Mouse (Mus musculus): ENCODE measurements around the gene Tsacc. TPM values are rescaled to one million over a fixed set of nuclear protein-coding genes. Genes with fewer than 3 reads are reported as not detected.
"Not testable (repeated sequence)": the region's sequence is repeated elsewhere in the genome, so short reads cannot be mapped to it uniquely, and the experiment has no call there.

The Tsacc gene
- polyA plus RNA-seq, 1 experiment, result 16.1 TPM

DNA sequence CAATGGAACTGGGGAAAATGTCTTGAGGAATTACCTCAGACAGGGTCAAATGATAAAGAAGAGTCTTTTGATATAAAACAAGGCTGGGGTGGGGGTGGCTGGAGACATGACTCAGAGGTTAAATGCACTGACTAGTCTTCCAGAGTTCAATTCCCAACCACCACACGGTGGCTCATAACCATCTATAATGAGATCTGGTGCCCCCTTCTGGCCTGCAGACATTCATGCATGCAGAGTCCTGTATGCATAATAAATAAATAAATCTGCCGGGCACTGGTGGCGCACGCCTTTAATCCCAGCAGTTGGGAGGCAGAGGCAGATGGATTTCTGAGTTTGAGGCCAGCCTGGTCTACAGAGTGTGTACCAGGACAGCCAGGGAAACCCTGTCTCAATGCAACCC lies 4.8 kb downstream of the Tsacc start:
- Histone ChIP-seq H3K27ac (ENCODE audit: control insufficient read depth, insufficient read depth, low read depth, low read length, poor library complexity) (no peak overlapping the region), H3K4me1 (ENCODE audit: control insufficient read depth, insufficient read depth, low read length) (no peaks in the 10 kb centered on the region), H3K4me3 (replicated peaks; ENCODE audit: control insufficient read depth, low read depth, low read length) (no peak overlapping the region)
- TF ChIP-seq CTCF (IDR thresholded peaks at IDR 0.05; ENCODE audit: control insufficient read depth, insufficient read depth, low read length), result peak; percentile 15; the same call in 1 of the 2 replicates
- no peak for TF ChIP-seq POLR2A (IDR thresholded peaks at IDR 0.05; ENCODE audit: borderline replicate concordance, control insufficient read depth, low read depth, low read length)
- WGBS, result 51% methylated on average over 4 of the region's 4 CpGs

GRCm38 (mm10) chr3:88288133-88288713 lies 8.6 kb downstream of the Tsacc start:
- 72% methylated on average over 10 of the region's 10 CpGs for WGBS

GRCm38 (mm10) chr3:88287110-88287509 lies 9.7 kb downstream of the Tsacc start, which contains the start of gene Gm38392:
Gm38392 (minus strand) TSS chr3:88287210.
- WGBS, result 91% methylated on average over 4 of the region's 4 CpGs
- Histone ChIP-seq H3K4me1 (ENCODE audit: control insufficient read depth, insufficient read depth, low read length) (no peaks in the 10 kb centered on the region; the same call in 1 of the 2 replicates), H3K27ac (ENCODE audit: control insufficient read depth, insufficient read depth, low read depth, low read length, poor library complexity) (no peak within 1 kb of the TSS), H3K4me3 (replicated peaks; ENCODE audit: control insufficient read depth, low read depth, low read length) (no peak within 1 kb of the TSS)
- TF ChIP-seq CTCF (IDR thresholded peaks at IDR 0.05; ENCODE audit: control insufficient read depth, insufficient read depth, low read length) (no peak), POLR2A (IDR thresholded peaks at IDR 0.05; ENCODE audit: borderline replicate concordance, control insufficient read depth, low read depth, low read length) (no peak)

More at GRCm38 (mm10) chr3:88288133-88288713, 8.6 kb downstream of the Tsacc start:
- H3K4me1 ChIP-seq (ENCODE audit: control insufficient read depth, insufficient read depth, low read length); H3K4me3 ChIP-seq (replicated peaks; ENCODE audit: control insufficient read depth, low read depth, low read length); H3K27ac ChIP-seq (ENCODE audit: control insufficient read depth, insufficient read depth, low read depth, low read length, poor library complexity): not testable (repeated sequence)

GRCm38 (mm10) chr3:88285565-88285895 lies 11.3 kb downstream of the Tsacc start:
- H3K27ac ChIP-seq (ENCODE audit: control insufficient read depth, insufficient read depth, low read depth, low read length, poor library complexity); H3K4me3 ChIP-seq (replicated peaks; ENCODE audit: control insufficient read depth, low read depth, low read length); H3K4me1 ChIP-seq (ENCODE audit: control insufficient read depth, insufficient read depth, low read length): not testable (repeated sequence)
- WGBS, result no CpG with 5 or more reads among the region's 2 CpGs

DNA sequence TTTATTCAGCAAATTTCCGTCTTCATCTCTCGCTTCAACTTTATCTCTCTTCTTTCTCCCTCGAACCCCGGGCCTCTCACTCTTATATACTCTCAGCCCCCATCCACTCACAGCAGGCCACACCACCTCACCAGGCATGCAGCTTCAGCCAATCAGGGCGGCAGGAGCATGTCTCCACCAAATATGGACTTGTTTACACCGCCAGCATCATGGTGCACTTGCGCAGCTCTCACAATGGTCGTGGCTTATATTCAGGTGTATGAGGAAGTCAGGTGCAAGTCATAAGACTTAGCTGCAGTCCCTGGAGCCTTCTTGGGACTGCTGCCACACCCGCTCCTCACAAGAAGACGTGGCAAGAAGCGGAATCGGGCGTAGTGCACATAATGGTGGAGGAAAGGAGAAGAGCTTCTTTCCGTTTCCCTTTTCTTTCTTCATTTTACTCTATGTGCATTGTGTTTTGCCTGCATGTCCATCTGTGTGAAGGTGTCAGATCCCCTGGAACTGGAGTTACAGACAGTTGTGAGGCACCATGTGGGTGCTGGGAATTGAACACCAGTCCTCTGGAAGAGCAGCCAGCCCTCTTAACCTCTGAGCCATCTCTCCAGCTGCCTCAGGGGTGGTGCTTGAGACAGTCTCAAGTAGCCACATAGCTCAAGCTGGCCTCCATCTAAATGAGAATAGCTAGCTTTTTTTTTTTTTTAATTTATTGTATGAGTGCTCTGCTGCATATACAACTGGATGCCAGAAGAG lies 11.8 kb downstream of the Tsacc start:
- H3K4me1 ChIP-seq (ENCODE audit: control insufficient read depth, insufficient read depth, low read length); H3K27ac ChIP-seq (ENCODE audit: control insufficient read depth, insufficient read depth, low read depth, low read length, poor library complexity); H3K4me3 ChIP-seq (replicated peaks; ENCODE audit: control insufficient read depth, low read depth, low read length): not testable (repeated sequence)
- WGBS, result 85% methylated on average over 14 of the region's 14 CpGs

GRCm38 (mm10) chr3:88281141-88281916 lies 15.5 kb downstream of the Tsacc start:
- not testable (repeated sequence) for H3K4me3 ChIP-seq (replicated peaks; ENCODE audit: control insufficient read depth, low read depth, low read length); H3K27ac ChIP-seq (ENCODE audit: control insufficient read depth, insufficient read depth, low read depth, low read length, poor library complexity); H3K4me1 ChIP-seq (ENCODE audit: control insufficient read depth, insufficient read depth, low read length)
- WGBS, result 79% methylated on average over 11 of the region's 11 CpGs

DNA sequence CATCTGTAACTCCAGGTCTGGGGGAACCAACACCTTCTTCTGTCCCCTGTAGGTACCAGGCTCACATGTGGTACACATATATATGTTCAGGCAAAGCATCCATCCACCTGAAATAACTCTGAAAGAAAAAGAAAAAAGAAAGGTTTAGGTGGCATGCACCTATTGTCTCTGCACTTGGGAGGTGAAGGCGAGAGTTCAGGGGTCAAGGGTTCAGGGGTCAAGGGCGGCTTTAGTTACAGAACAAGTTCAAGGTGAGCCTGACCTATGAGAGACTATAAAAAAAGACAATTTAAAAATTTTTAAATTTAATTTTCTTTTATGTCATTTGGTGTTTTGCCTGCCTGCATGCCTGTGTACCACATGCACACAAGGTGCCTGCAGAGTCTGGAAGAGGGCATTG lies 16.8 kb downstream of the Tsacc start:
- no peak overlapping the region for H3K27ac ChIP-seq (ENCODE audit: control insufficient read depth, insufficient read depth, low read depth, low read length, poor library complexity)
- WGBS, result 83% methylated on average over 2 of the region's 2 CpGs
- no peak for TF ChIP-seq CTCF (IDR thresholded peaks at IDR 0.05; ENCODE audit: control insufficient read depth, insufficient read depth, low read length)
- no peak for TF ChIP-seq POLR2A (IDR thresholded peaks at IDR 0.05; ENCODE audit: borderline replicate concordance, control insufficient read depth, low read depth, low read length)

DNA sequence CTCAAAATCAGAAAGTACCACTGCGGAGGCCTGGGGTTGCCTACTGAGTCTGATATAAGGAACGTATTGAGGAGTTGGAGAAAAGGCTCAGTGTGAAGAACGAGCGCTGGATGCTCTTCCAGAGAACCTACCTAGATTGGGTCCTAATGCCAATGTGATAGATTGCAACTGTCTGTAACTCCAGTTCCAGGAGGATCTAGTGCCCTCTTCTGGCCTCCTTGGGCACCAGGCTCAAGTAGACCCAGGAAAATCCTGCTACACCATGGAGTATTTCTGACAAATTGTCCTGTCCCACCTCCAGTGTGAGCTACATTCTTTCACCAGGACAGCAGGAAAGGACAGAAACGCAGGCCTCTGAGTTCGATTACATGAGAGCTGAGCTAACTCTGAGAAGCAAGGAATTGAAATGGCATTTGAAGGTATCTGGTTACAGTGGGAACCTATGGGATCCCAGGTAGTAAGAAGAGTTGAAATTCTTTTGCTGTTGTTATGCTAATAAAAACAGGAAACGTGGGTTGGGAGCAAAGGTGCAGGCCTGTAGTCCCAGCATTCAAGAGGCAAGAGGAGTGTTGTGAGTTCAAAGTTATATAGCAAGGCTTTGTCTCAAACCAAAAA lies 20.2 kb downstream of the Tsacc start:
- Histone ChIP-seq H3K27ac (ENCODE audit: control insufficient read depth, insufficient read depth, low read depth, low read length, poor library complexity) (no peak overlapping the region), H3K4me1 (ENCODE audit: control insufficient read depth, insufficient read depth, low read length) (no peaks in the 10 kb centered on the region), H3K4me3 (replicated peaks; ENCODE audit: control insufficient read depth, low read depth, low read length) (no peak overlapping the region)
- WGBS, result 58% methylated on average over 7 of the region's 7 CpGs
- TF ChIP-seq POLR2A (IDR thresholded peaks at IDR 0.05; ENCODE audit: borderline replicate concordance, control insufficient read depth, low read depth, low read length) (no peak), CTCF (IDR thresholded peaks at IDR 0.05; ENCODE audit: control insufficient read depth, insufficient read depth, low read length) (peak; percentile 25; the same call in 1 of the 2 replicates)

More for the DNA sequence above, 16.8 kb downstream of the Tsacc start:
- Histone ChIP-seq H3K4me3 (replicated peaks; ENCODE audit: control insufficient read depth, low read depth, low read length) (no peak overlapping the region), H3K4me1 (ENCODE audit: control insufficient read depth, insufficient read depth, low read length) (no peaks in the 10 kb centered on the region)

Data from bone marrow, adult 2 months (tissue).